Mouse (Mus musculus) c-Kit-positive CD71-positive TER-119-negative erythroid progenitor cells, embryonic 14.5 days (primary cell): ENCODE data around the gene Nxph1.
A peak's percentile ranks its signal among the peaks of the same experiment; 100 is the strongest.

Experiments used
- DNase-seq: peaks from one replicate; pipeline ENCODE4 v3.0.0-alpha.2; 2013; ENCODE audit warnings: low read depth

The Nxph1 gene

DNA sequence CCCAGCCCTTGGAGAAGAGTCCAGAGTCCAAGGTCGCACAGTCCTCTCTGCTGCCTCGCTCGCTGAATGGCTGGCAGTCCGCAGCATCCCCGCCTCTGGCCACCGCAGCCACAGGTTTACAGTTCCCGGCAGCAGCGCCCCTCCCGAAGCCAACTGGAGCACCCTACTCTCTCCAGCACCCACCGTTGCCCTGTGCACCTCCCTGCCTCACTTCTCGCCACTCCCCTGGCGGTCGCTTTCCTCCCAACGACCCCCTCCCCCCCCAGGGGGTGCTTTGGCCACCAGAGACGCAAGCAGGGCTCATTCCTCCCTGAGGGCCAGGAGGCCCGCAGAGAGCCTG lies at the start of gene Nxph1:
Gene Nxph1 (plus strand): TSS at position 301 of the 340 bp plus-strand sequence.
- DNase-seq, result no peak

DNA sequence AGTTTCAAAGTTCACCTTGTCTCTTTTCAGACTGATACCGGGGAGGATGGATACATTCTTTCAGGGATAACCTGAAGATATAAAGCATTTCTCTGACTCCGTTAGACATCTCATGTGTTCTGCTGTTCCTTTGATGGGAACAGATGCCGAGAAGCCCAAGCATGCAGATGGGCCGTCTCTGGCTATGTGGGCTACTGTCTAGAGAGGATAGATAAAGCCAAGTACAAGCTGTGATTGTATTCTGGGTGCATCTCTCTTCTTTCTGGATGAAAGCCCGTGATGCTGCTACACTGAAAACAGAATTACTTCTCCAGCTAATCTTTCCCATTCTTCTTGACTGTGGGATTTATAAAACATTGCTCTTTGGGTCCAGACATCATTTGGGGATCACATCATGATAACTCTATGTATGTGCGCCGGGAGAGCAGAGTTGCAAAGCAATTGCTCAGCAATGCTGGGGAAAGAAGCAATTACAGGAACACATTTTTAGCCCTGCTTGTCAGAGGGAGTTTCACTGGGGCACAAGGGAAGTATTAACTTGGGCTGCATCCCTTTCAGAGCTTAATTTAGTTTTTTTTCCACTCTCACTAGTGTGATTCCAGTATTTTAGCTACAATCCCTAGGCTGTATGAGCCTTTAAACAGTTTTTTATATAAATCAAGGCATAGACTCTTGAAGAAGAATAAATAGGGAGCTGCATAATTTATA lies 48.1 kb upstream of the Nxph1 start:
- DNase-seq, result no peak

DNA sequence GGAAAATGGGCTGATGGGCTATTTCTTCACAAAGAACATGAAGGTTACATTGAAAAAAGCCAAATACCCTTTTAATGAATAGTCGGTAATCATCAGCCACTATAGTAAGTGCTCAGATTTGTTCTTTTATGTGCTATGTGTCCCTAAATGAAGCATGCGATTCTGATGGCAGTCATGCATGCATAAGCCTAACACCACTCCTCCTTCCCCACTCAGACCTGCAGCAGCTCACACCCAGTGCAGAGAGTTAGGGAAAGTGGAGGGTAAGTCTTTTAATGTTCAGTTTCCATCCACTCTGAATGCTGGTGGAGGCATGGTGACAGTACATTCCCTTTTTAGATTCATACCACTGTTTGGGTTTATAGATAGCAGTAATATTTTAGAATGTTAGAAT lies 47.5 kb upstream of the Nxph1 start:
- no peak for DNase-seq

DNA sequence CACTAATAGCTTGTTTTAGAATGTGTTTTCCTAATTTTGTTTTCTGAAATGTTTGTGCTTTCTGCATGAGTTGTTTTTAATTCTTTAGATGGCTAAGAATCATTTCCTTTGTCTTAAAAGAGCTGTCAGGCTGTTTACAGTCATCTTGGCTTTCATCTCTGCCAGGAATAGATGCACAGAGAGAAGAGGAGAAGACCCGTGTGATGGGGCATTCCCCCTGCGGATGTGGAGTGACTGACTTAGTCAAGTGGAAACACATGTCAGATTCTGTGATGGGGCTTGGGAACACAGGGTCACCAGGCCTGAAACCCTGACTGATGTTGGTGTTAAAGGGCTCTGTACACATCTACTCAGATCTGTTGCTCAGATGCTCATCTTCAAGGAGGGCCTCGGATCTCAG lies 40.3 kb upstream of the Nxph1 start:
- DNase-seq, result no peak

DNA sequence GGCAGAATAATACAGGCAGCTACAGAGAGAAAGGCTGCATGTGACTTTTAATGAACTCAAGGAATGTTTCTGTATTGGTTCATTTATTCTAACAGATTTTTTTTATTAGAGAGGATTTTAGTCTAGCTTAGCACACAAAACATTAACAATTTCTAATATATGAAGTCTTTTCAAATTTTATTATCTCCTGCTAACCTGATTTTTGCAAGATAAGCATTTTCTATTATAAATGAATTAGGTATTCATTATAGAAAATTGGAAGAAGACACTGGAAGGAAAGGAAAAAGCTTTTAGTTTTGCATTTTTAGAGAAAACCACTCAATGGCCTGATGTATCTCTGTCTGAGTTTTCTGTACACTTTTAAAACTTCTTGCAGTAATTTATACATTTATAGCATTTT lies 34.8 kb upstream of the Nxph1 start:
- DNase-seq, result no peak

DNA sequence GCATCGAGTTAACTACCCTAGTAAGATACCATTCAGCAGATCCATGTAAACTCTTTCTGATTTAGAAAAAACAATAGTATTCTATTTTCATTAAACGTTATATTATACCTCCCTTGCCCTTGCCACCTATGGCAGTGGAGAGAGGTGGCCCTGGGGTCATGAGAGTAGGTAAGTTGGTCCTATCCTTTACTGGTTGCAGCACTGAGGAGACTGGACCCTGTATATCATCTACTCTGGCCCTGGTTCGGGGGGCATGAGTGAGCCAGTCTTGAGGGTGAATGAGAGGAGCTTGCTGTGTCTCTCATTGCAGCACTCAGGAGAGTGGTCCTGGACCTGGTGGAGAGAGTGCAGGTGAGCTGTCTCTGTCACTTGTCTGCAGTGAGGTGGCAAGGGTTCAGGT lies 33.5 kb upstream of the Nxph1 start:
- no peak for DNase-seq

DNA sequence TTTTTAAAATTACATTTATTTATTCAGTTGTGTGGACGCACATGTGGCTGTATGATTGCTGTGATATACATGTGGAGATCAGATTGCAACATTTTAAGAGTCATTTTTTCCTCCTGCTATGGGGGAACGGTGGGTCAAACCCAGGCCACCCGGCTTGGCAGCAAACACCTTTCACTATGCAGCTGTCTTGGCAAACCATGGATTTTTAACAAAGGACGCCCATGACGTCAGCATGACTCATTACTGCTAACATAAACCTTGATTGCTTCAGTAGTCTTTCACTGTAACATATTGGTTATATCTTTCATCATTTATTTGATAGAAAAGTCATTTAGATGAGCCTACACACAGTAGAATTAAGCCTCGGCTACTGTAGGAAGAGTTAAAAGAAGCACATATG lies 23.8 kb upstream of the Nxph1 start:
- no peak for DNase-seq

DNA sequence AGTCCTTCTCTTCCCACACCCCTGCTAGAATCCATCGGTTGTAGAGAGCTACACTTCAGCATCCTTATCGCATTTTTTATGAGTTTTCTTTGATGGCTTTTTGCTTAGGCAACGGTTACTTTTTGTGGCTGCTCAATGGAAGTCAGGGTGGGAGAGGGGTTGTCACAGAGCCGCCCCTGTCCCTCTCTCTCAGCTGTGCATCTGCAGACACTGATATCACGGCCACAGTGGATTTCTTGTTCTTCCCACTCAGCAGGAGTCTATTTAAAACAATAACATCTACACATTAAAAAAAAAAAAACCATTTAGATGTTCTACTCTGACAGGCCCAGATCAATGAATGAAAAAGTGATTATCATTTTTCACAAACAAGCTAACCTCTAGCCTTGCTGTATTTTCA lies 13.0 kb upstream of the Nxph1 start:
- no peak for DNase-seq

DNA sequence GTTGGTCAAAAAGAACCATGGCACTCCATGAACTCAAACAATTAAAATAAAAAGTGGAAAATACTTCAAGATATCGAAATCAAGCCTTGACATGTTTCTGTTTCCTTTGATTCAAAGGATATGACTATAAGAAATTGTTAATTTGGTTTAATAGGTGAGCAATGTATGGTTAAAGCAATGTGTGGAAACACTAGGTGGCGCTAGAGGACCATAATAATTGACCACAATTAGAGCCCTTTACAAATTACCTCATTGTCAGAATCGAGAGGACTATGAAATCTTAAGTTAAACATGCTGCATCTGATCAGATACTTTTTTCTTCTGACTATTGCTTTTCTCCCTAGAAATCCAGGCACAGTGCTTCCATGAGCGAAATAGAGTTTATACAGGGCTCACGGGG lies 12.5 kb upstream of the Nxph1 start:
- peak; percentile 39 for DNase-seq

DNA sequence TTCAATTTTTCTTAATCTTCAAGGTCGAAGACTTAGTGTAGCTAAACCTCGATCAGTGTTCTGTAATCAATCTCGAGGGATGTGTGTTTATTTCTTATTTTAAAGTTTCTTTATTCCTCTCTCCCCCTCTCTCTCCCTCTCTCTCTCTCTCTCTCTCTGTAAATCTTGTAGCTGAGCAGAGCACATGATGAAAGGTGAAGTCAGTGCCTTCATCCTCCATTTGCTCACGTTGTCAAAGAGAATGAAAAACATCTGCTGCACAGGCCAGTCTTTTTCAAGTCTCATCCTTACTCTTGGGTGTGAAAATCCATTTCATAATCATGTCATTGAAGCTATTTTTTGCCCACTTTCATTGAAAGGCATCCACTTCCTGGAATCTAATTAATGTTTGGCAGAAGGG lies 12.1 kb upstream of the Nxph1 start:
- DNase-seq, result no peak

DNA sequence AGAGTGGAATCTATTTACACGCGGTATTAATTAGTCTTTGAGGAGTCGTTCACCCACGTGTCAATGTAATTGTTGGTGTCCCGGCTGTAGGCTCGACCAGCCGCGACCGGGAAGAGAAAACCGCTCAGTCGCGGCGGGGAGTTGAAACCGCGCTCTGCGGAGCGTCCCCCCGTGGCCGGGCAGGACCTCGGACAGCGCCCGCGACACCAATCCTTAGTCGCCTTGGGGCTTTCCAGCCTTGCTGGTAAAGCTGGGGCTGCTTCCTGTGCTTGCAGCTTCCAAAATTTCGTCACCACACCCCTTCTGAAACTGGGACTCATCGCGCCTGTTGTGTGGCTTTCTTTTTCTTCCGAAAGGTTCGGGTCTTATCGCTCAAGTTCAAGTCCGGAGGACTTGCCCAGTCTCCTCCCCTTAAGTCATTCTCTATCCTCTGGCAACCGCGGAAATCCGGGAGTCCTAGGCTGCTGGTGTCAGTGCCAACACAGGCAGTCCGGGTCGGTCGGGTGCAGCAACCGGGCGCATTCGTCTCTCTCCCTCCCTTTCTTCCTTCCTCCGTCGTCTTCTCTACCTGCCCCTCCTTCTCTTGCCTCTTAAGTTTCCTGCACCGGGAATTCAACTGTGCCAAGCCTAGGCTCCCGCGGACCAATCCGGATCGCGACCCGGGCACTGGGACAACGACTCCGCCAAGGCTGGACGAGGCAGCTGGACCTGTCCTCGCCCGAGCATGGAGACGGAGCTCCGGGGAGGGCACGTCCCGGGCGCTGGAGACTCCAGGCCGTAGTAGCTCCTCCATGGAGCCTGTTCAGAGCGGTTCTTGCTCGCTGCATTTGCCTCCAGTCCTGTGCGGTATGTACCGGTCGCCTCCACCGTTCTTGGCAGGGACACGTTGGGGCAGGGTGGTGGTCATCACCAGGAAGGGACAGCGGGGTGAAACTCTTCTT lies 510 bp downstream of the Nxph1 start:
- peak; percentile 8 for DNase-seq

DNA sequence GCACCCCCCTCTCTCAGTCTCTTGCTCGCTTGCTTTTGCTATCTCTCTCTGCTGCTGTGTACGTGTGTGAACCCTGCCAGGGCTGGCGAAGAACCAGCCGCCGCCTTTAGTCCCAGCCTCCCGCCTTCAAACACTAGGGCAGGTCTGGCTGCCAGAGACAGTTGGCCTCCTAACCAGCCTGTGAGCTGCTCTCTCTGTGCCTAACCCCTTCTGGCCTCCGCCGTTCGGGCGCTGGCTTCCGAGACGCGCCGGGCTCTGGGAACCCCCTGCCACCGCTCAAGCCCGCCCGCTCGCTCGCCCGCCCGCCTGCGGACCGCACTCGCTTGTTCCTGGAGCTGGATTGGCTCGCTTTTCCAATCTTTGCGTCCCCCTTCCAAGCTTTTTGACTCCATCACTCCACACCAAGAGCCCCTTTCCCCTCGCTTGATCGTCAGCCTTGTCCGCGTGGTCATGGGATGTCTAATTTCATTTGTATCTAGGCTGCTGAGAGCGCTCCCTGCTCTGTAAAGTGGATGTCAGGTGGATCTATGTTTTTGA lies 1.5 kb downstream of the Nxph1 start:
- no peak for DNase-seq

DNA sequence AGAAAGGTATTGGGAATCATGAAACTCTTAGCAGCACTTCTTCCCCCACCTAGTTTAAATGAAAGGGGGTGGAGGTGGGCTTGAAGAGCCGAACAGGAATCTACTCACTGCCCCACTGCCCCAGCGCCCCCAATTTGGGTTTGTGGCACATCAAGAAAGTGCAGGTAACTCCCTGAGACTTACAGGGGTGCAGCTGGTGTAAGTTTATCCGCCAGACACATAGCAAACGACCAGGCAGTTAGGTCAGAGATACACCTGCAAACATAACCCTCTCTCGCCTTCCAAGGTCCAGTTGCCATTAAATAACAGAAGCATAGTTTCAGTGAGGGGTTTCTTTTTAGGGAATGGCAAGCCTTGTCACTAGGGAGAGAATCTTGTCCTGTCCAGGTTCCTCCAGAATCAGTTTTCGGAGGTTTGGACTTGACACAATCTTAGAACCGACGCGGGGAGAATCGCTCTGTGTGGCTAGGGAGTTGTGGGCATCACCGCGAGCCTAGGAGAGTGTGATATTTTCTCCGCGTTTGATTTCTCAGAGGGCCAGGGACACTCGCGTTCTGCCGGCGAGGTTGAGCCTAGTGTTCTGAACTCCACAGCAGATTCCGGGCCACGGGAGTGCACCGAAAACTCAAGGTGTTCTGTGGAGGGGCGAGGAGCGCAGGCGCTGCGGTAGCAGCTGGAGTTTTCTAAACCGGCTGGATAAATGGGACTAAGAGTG lies 2.5 kb downstream of the Nxph1 start:
- DNase-seq, result no peak

DNA sequence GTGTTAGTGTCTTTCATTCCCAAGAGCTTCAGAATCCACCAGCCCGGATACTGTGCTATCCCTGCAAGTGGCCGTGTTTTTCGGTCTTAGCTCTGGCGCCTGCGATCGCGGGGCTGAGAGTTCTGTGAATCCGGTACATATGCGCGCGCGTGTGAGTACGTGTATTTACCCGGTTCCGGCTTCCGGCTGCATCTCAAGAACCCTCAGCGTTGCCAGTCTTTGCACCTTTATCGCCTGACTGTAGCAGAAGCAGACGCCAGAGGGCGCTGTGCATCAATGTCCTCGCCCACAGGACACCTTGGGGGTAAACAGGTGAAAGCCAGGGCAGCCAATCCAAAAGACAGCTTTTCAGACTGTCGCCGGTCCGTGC lies 3.1 kb downstream of the Nxph1 start:
- peak; percentile 2 for DNase-seq

DNA sequence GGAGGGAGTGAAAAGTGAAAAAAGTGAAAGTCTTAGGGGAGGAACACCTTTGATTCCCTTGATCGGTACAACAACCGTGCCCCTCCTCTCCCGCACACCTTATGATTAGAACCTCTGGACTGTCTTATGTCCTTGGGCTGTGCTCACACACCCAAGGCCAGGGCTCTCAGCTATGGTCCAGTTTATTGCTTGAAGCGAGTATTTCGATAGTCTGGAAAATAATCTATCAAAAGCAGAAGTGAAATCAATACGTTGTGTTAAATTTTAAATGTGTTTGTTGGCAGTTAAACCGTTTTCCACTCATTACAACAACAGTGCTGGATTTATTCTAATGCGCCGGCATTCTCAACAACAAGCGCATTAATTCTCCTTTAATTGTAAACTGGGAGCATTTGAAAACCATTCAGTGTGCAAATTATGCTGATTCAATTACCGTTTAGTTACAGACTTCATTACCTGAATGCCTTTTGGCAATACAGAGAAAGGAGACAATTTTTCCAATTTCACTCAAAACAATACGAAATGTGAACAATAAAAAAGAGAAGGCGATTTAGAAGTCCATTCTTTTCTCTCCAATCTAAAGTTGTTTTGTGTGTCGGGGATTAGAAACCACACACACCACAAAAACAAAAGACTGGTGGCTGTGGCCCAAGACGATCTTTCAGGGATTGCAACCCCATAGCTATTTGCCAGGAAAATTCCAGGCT lies 3.8 kb downstream of the Nxph1 start:
- DNase-seq, result no peak

DNA sequence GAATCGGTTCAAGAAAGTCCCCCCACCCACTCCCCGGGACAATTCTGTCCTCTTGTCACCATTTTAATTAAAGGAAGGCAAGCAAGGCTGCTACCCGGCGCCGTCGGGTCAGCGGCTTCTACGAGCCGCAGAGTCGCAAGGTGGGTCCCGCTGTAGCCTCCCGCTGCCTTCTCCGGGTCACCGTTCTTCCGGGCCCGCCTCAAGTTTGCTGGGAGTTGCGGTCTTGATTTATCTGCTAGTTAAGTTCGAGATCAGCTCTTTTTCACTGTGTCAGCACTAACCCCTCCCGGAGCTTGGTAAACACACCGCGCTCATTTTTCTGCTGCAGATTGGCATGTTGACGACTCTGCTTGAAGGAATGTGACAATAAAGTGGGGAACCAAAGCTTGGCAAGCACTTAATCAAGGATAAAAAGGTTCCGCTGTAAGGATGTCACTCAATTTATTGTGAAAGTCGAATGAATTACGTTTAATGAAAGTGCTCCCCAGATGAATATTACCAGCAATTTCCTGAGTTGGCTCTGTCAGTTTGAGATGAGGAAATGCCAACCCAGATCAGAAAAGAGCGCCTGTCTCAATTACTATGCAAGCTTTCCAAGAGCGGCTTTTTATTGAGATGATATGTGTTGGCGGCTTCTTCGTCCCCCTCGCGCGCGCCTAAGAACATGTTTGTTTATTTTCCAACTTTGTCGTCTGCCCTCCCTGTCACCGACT lies 7.7 kb downstream of the Nxph1 start:
- DNase-seq, result no peak

DNA sequence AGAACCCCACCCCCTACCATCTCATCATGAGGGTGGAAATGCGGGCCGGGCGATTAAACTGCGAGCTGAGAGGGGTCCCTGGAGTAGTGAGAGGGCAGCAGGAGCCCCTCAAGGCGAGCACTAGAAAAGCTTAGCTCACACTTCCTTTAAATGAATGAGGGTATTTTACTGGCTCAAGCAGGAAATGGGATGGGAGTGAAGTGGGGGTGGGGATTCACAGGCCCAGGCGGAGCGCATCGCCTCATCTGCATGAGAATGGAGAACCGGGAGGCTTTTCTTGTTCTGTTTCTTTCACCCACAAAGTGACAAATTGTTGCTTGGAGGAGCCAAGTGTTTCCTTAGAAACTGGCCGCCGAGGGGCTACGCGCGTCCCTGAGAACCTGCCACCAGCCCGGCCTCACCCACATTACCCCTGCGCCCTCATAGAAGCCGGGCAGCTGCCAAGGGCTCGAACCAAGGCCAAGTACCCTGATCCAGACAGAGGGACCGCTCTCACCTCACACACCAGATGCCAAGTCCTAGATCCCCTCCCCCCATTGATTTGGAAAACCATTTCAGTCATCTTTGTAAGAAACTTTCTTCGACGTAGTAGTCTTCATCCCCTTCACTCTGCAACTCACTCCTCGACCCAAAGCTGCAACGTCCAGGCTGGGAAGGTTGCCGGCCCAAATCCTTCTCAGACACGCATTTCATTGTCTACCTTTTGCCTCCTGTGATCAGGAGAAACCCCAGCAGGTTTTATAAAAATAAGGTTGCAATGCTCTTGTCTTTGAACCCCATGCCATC lies 8.7 kb downstream of the Nxph1 start:
- DNase-seq, result no peak

DNA sequence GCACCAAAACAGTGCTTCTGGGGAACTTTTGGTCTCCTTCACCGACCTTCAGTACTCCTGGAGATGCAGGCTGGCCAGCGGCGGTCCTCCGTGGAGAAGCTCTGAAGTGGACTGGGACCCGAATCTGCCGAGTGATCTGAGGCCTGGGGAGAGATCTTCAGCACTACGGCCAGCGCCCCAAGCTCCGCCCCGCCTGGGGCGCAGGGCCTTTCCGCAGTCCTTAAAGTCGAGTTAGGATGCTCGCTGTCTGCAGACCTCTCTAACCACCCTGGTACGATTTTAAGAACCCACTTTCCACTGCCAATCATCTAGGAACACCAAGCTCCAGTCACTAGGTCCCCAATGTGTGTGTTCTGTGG lies 9.3 kb downstream of the Nxph1 start:
- peak; percentile 2 for DNase-seq

DNA sequence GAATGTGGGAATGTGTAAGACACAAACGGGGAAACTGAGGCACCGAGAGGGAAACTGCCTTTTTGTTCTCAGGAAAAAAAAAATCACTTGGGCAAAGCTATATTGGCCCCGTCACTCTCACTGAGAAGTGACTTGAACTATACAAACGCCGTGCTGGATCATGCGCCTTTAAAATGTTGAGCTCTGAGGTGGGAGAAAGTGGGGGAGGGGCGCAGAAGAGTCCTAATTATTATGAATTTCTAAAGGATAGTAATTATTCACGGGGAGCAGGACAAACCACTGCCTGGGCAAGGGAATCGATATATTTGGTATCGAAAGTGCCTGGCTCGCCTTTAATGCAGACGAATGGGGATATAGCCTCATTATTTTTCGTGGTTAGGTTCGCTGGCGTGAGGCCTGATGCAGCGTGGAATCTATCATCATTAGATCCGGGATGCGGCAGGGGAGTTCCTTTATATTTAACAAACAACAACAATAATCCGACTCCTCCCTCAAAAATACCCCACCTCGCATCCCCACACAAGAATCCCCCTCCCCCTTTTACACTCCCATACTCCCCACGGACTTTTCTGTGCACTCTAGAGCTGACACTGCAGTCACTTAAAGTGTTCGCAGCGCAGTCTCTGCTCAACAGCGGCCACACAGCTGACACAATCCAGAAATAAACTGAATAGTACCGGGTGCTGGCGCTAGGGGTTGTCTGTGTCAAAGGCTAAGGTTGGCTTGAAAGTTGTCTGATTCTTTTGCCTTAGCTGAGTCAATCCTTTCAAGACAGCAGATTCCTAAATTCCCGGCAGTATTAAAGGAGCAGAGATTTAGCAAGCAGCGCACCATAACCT lies 10.1 kb downstream of the Nxph1 start:
- DNase-seq, result no peak

DNA sequence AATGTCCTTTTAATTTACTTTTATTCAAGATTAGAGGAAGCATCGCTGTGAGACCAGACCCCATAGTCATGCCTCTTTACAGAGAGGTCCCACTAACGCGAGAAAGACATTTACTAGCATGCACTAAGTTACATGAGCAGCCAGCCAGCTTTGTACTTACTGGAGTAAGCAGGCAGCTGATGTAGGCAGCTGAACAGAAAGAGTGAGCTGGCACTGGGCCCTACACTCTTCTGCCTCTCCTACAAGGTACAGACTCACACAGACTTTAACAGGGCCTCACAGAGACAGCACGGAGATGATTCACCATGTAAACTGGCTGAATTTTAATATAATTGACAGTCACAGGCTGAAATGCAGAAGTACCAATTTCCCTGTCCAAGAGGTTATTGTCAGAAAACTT lies 11.6 kb downstream of the Nxph1 start:
- DNase-seq, result no peak
